Mouse (Mus musculus) T-cell, adult 2 months (primary cell): ENCODE measurements around the gene Mllt3.

ENCODE experiments used
- DNase-seq: peaks from one replicate; pipeline ENCODE4 v3.0.0; 2022; ENCODE audit warnings: low spot score

Gene Mllt3

GRCm38 (mm10) chr4:87880297-87880696 lies 152.9 kb downstream of the Mllt3 start:
- no peak for DNase-seq

GRCm38 (mm10) chr4:87878701-87879100 lies 154.5 kb downstream of the Mllt3 start:
- no peak for DNase-seq

- no peak for DNase-seq
These were observed 162.6 kb downstream of the Mllt3 start for GRCm38 (mm10) chr4:87870563-87870962.

GRCm38 (mm10) chr4:87866564-87866963 lies 166.6 kb downstream of the Mllt3 start:
- DNase-seq = no peak

GRCm38 (mm10) chr4:87865848-87866247 lies 167.3 kb downstream of the Mllt3 start:
- DNase-seq = no peak

GRCm38 (mm10) chr4:87865041-87865440 lies 168.1 kb downstream of the Mllt3 start:
- DNase-seq = no peak

GRCm38 (mm10) chr4:87863212-87863611 lies 170.0 kb downstream of the Mllt3 start:
- DNase-seq = no peak

GRCm38 (mm10) chr4:87860723-87861122 lies 172.4 kb downstream of the Mllt3 start:
- no peak for DNase-seq

- peak; percentile 6 for DNase-seq
These were observed 174.0 kb downstream of the Mllt3 start for GRCm38 (mm10) chr4:87859148-87859547.

GRCm38 (mm10) chr4:87857982-87858381 lies 175.2 kb downstream of the Mllt3 start:
- no peak for DNase-seq

- DNase-seq = no peak
These were observed 180.7 kb downstream of the Mllt3 start for GRCm38 (mm10) chr4:87852461-87852860.

GRCm38 (mm10) chr4:87850051-87850450 lies 183.1 kb downstream of the Mllt3 start:
- DNase-seq = no peak

GRCm38 (mm10) chr4:87844668-87845210 lies 188.4 kb downstream of the Mllt3 start:
- no peak for DNase-seq

- no peak for DNase-seq
These were observed 192.8 kb downstream of the Mllt3 start for GRCm38 (mm10) chr4:87840210-87840910.

GRCm38 (mm10) chr4:87838716-87839115 lies 194.4 kb downstream of the Mllt3 start:
- DNase-seq = no peak

- DNase-seq = no peak
These were observed 195.4 kb downstream of the Mllt3 start for GRCm38 (mm10) chr4:87837471-87838361.

GRCm38 (mm10) chr4:87836257-87836656 lies 196.9 kb downstream of the Mllt3 start:
- DNase-seq = no peak

- no peak for DNase-seq
These were observed 198.0 kb downstream of the Mllt3 start for GRCm38 (mm10) chr4:87835191-87835590.

GRCm38 (mm10) chr4:87834310-87834709 lies 198.9 kb downstream of the Mllt3 start:
- DNase-seq = no peak

GRCm38 (mm10) chr4:87830794-87831306 lies 202.3 kb downstream of the Mllt3 start:
- DNase-seq = no peak

- DNase-seq = no peak
These were observed 203.6 kb downstream of the Mllt3 start for GRCm38 (mm10) chr4:87829426-87830063.

GRCm38 (mm10) chr4:87826336-87826735 lies 206.8 kb downstream of the Mllt3 start:
- no peak for DNase-seq
